Mouse (Mus musculus) liver, embryonic 14.5 days (tissue): ENCODE data around the gene Fmnl1.

Experiments
- CTCF ChIP-seq: IDR thresholded peaks from 2 replicates; pipeline ENCODE4 v1.5.1; 2016; ENCODE audit warnings: antibody characterized with exemption, low read depth, control low read depth
- EP300 ChIP-seq: IDR thresholded peaks from 2 replicates; pipeline ENCODE4 v1.6.1; 2016; ENCODE audit warnings: antibody characterized with exemption, low read depth

GRCm38 (mm10) chr11:103146386-103146785 is 24.5 kb upstream of the Fmnl1 start:
- TF ChIP-seq CTCF (no peak), EP300 (no peak)
